Mouse (Mus musculus) brain, embryonic 14.5 days (tissue): ENCODE measurements around the gene Gstp3.

ENCODE experiments used
- CTCF ChIP-seq: fragments of 200-500 bp; IDR thresholded peaks from 2 replicates; pipeline ENCODE4 v1.5.1; 2012; ENCODE audit warnings: inconsistent platforms, mild to moderate bottlenecking, moderate library complexity, borderline replicate concordance; ENCODE audit not compliant: insufficient read depth, insufficient read length; ENCODE audit errors: extremely low read depth
- POLR2A ChIP-seq: fragments of 200-500 bp; IDR thresholded peaks from 2 replicates; pipeline ENCODE4 v1.6.1; 2012; ENCODE audit warnings: mild to moderate bottlenecking, inconsistent platforms, borderline replicate concordance; ENCODE audit not compliant: poor library complexity, insufficient read depth, insufficient read length, severe bottlenecking; ENCODE audit errors: extremely low read depth

DNA sequence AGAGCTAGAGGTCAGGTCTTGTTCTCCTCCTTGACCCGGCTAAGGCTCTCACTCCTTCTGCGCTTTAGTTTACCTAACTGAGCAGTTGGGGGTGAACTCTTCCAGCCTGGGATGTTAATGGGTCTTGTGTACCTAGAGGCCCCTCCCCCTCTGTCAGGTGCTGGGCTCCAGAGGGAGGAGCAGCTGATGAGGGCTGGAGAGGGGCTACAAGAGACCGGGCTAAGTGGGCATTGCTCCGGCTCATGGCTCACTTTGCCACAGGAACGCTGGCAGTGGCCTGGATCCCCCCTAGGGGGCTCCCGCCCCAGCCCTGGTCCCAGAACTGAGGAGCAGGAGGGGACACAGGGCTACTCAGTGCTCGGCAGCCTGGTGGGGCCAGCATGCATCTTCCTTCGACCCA, 24.5 kb upstream of the Gstp3 start:
- peak; percentile 14; the same call in 1 of the 2 replicates for TF ChIP-seq CTCF
- TF ChIP-seq POLR2A = no peak
